Mouse (Mus musculus) embryonic facial prominence, embryonic 12.5 days (tissue): Measurements from ENCODE around the gene Prox2. TPM values are rescaled to one million over a fixed set of nuclear protein-coding genes. Genes with fewer than 3 reads are reported as not detected.
"Not testable (repeated sequence)": the region's sequence is repeated elsewhere in the genome, so short reads cannot be mapped to it uniquely, and the experiment has no call there.

Experiments used
- ATAC-seq: fragments of 200-750 bp; cut with Nextera tagmentation; 2 replicates; pipeline ENCODE4 v1.8.0; 2017; ENCODE audit not compliant: insufficient number of reproducible peaks, insufficient read depth, low FRiP score, low TSS enrichment
- H3K27ac ChIP-seq: fragments of 300-500 bp; sonication (generic); 2 replicates; pipeline ENCODE4 v1.5.1; 2016; ENCODE audit warnings: mild to moderate bottlenecking
- H3K27me3 ChIP-seq: fragments of 300-500 bp; sonication (generic); 2 replicates; pipeline ENCODE4 v1.6.1; 2016; ENCODE audit warnings: mild to moderate bottlenecking, moderate library complexity
- H3K36me3 ChIP-seq: fragments of 300-500 bp; sonication (generic); 2 replicates; pipeline ENCODE4 v1.6.1; 2016; ENCODE audit warnings: mild to moderate bottlenecking
- H3K4me1 ChIP-seq: fragments of 300-500 bp; sonication (generic); 2 replicates; pipeline ENCODE4 v1.6.1; 2016
- H3K4me2 ChIP-seq: fragments of 300-500 bp; sonication (generic); replicated peaks from 2 replicates; pipeline ENCODE4 v1.6.1; 2016; ENCODE audit warnings: mild to moderate bottlenecking, moderate library complexity
- H3K4me3 ChIP-seq: fragments of 300-500 bp; sonication (generic); 2 replicates; pipeline ENCODE4 v1.5.1; 2016; ENCODE audit warnings: mild to moderate bottlenecking
- H3K9ac ChIP-seq: fragments of 300-500 bp; sonication (generic); 2 replicates; pipeline ENCODE4 v1.6.1; 2016; ENCODE audit warnings: mild to moderate bottlenecking, moderate library complexity
- H3K9me3 ChIP-seq: fragments of 300-500 bp; sonication (generic); 2 replicates; pipeline ENCODE4 v1.6.1; 2016; ENCODE audit warnings: mild to moderate bottlenecking, moderate library complexity
- WGBS: fragments of 180-500 bp; shearing (Covaris S2); methylation state at CpG from one replicate; pipeline ENCODE4 v1.1.7; 2016; 5-methylcytosine and 5-hydroxymethylcytosine counted together
- polyA plus RNA-seq: library from polyadenylated mRNA; unstranded; fragments of >200 nt; fragmentation: Nextera tagmentation; extraction: Ambion mirVana; gene quantifications from 2 replicates; pipeline ENCODE4 v1.2.1, GENCODE M21; 2016

The Prox2 gene
- polyA plus RNA-seq, 1 experiment from 2014 or later: 4.4 TPM

- Histone ChIP-seq H3K27ac (no peak overlapping the region), H3K4me2 (no peak overlapping the region), H3K4me1 (peaks cover 8% of the 10 kb centered on the region; the same call in 1 of the 2 replicates), H3K9ac (no peak overlapping the region), H3K27me3 (peaks cover 13% of the 10 kb centered on the region), H3K9me3 (no peaks in the 10 kb centered on the region), H3K36me3 (no peaks in the 10 kb centered on the region), H3K4me3 (no peak overlapping the region)
- 64% methylated on average over 9 of the region's 9 CpGs for WGBS
- no peak for ATAC-seq
These were observed 35.1 kb upstream of the Prox2 start for GRCm38 (mm10) chr12:85145630-85146029.

GRCm38 (mm10) chr12:85144821-85145220 lies 34.3 kb upstream of the Prox2 start:
- Histone ChIP-seq H3K27me3 (peaks cover 5% of the 10 kb centered on the region; the same call in 1 of the 2 replicates), H3K36me3 (no peaks in the 10 kb centered on the region), H3K4me2 (no peak overlapping the region), H3K9ac (no peak overlapping the region), H3K4me1 (peaks cover 8% of the 10 kb centered on the region; the same call in 1 of the 2 replicates), H3K27ac (peak overlapping the region; percentile 36; the same call in 1 of the 2 replicates), H3K4me3 (no peak overlapping the region), H3K9me3 (no peaks in the 10 kb centered on the region)
- WGBS: 85% methylated on average over 4 of the region's 4 CpGs
- ATAC-seq: no peak

DNA sequence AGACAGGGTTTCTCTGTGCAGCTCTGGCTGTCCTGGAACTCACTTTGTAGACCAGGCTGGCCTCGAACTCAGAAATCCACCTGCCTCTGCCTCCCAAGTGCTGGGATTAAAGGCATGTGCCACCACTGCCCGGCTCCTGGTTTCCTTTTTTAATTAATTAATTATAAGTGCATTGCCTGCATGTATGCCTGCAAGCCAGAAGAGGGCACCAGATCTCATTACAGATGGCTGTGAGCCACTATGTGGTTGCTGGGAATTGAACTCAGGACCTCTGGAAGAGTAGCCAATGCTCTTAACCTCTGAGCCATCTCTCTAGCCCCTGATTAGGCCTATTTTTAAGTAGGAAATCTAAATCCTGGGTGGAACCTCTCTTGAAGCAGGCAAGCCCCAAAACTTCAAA lies 33.7 kb upstream of the Prox2 start:
- not testable (repeated sequence) for H3K9me3 ChIP-seq, H3K4me1 ChIP-seq, ATAC-seq, H3K4me3 ChIP-seq, H3K36me3 ChIP-seq, H3K9ac ChIP-seq, H3K27ac ChIP-seq, H3K4me2 ChIP-seq, H3K27me3 ChIP-seq
- WGBS: 61% methylated on average over 2 of the region's 2 CpGs

DNA sequence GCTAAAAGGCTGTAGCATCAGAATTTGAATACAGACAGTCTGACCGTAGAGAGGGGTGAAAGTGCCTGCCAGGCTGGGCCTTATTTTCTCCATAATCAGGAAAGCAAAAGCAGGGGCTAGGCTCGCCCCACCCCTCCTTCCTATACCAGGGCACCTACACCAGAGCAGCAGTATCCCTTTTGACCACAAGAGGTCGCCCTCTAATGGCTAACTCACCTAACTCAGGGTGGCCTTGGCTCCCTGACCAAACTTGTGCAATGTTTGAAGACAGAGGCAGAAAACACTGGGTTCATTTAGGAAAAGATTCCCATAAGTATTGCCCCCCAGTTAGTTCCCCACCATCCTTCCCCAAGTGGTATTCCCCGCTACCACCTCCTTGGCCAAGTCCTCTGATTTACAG lies 32.2 kb upstream of the Prox2 start:
- H3K36me3 ChIP-seq: no peaks in the 10 kb centered on the region
- 16% methylated on average over 4 of the region's 4 CpGs for WGBS
- H3K4me3 ChIP-seq: no peak overlapping the region
- no peak overlapping the region for H3K4me2 ChIP-seq
- no peaks in the 10 kb centered on the region for H3K9me3 ChIP-seq
- no peak overlapping the region for H3K27ac ChIP-seq
- no peak overlapping the region for H3K9ac ChIP-seq
- no peaks in the 10 kb centered on the region for H3K27me3 ChIP-seq
- ATAC-seq: no peak
- H3K4me1 ChIP-seq: peaks cover 8% of the 10 kb centered on the region; the same call in 1 of the 2 replicates

DNA sequence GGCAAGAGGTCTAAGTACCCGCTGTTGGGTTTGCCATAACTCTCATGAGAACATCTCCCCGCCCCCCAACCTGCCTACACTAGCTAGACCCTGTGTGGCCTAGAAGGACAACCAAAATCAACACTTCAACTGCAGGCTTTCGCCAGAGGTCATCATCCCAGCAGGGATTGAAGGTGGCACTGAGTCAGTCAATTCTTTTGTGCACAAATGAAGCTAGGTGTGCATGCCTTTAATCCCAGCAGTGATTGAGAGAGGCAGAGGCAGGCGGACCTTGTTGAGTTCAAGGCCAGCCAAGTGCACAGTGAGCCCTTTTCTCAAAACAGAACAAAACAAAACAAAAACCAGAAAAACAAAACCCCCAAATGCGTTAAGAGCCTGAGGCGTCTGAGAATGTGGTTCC lies 30.5 kb upstream of the Prox2 start:
- H3K27ac ChIP-seq: no peak overlapping the region
- H3K9me3 ChIP-seq: no peaks in the 10 kb centered on the region
- ATAC-seq: no peak
- no peaks in the 10 kb centered on the region for H3K27me3 ChIP-seq
- no peak overlapping the region for H3K9ac ChIP-seq
- 78% methylated on average over 6 of the region's 6 CpGs for WGBS
- no peak overlapping the region for H3K4me3 ChIP-seq
- H3K36me3 ChIP-seq: peaks cover 1% of the 10 kb centered on the region; the same call in 1 of the 2 replicates
- H3K4me1 ChIP-seq: peaks cover 4% of the 10 kb centered on the region; the same call in 1 of the 2 replicates
- H3K4me2 ChIP-seq: no peak overlapping the region

DNA sequence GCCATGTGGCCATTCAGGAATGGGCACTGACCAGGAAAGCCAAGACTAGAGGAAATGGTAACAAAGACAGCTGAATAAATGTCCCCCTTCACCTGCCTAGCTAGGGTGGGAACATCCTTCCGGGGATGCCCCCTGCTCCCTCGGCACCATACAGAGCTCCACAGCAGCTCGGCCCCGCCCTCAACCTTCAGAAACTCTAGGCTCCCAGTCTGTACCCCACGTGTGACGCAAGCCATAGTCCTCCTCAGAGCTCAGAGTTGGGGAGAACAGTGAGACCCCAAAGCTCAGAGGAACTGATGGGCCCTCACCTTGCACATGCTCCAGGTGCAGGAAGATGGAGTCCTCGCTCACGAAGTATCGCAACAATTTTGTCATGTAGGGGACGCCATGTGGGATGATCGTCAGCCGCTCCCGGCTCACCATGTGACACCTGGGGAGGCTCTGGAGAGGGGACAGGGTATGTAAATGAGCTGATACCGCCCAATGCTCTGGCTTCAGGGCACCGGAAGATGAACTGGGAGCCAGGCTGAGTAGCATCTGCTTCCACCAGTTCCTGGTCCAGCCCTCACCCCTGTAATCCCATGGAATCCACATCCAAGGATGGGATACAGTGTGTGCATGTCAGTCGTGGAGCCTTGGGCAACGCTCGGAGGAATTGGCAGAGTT lies 29.6 kb upstream of the Prox2 start:
- Histone ChIP-seq H3K27ac (no peak overlapping the region), H3K4me1 (peaks cover 5% of the 10 kb centered on the region; the same call in 1 of the 2 replicates), H3K4me3 (no peak overlapping the region), H3K9me3 (no peaks in the 10 kb centered on the region), H3K4me2 (no peak overlapping the region; the same call in 1 of the 2 replicates), H3K27me3 (no peaks in the 10 kb centered on the region), H3K9ac (no peak overlapping the region), H3K36me3 (peaks cover 7% of the 10 kb centered on the region)
- 41% methylated on average over 18 of the region's 18 CpGs for WGBS
- ATAC-seq: no peak

- Histone ChIP-seq H3K27me3 (no peaks in the 10 kb centered on the region), H3K36me3 (peaks cover 37% of the 10 kb centered on the region), H3K4me3 (no peak overlapping the region), H3K4me1 (peaks cover 8% of the 10 kb centered on the region; the same call in 1 of the 2 replicates), H3K9ac (no peak overlapping the region), H3K9me3 (no peaks in the 10 kb centered on the region), H3K27ac (no peak overlapping the region), H3K4me2 (no peak overlapping the region)
- no peak for ATAC-seq
- 80% methylated on average over 4 of the region's 4 CpGs for WGBS
These were observed 26.1 kb upstream of the Prox2 start for GRCm38 (mm10) chr12:85136627-85137026.

DNA sequence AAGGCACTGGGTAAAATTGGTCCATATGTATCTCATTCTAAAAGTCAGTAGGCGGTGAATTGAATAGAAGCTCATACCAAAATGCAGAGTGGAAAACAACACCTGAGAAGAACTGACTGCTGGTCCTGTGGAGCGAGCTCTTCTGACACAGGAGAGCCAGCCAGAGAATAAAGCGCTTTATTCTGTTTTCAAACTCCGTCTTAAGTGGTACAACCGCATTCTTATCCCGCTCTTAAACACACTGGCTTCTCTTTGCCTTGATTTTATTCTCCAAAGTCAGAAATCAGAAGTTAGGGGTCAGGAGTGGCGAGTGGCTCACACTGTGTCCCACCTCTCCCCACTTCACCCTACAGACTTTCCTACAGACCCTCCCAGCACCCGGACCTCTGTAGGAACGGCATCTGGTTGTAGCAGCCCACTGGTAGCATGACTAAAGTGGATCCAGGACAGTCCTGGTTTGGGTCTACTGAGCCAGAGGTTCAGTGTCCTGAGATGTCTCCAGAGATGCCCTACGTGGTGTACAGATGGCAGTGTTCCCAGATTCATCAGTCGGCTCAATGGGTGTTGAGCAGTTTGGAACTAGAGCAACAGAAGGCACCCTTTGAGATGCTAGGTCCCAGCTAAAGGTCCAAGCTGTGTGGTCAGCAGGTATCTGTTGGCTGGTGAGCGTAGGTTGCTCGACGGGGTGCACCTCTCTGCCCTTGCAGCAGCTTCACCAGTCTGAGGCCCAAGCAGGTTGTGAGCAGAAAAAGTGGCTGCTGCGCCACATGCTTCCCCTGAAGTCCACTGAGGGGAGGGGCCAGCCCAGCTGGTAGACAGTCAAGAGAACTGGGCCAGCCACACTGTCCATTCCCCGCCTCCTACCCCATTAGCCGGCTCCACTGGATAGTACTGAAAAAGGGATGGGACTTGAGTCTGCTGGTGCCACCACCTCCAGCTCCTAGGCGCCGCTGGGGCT lies 25.2 kb upstream of the Prox2 start:
- Histone ChIP-seq H3K9me3 (no peaks in the 10 kb centered on the region), H3K9ac (no peak overlapping the region), H3K27ac (no peak overlapping the region), H3K4me3 (no peak overlapping the region), H3K4me2 (no peak overlapping the region), H3K27me3 (no peaks in the 10 kb centered on the region), H3K4me1 (peaks cover 8% of the 10 kb centered on the region; the same call in 1 of the 2 replicates), H3K36me3 (peaks cover 44% of the 10 kb centered on the region)
- 0 out of 2 replicates have a peak, but pooled peaks have one; percentile 10 for ATAC-seq
- WGBS: 80% methylated on average over 19 of the region's 19 CpGs

- H3K4me3 ChIP-seq: no peak overlapping the region
- H3K27ac ChIP-seq: no peak overlapping the region
- 89% methylated on average over 8 of the region's 8 CpGs for WGBS
- no peak overlapping the region for H3K9ac ChIP-seq
- H3K27me3 ChIP-seq: no peaks in the 10 kb centered on the region
- no peak for ATAC-seq
- H3K4me2 ChIP-seq: no peak overlapping the region
- H3K4me1 ChIP-seq: peaks cover 8% of the 10 kb centered on the region; the same call in 1 of the 2 replicates
- H3K9me3 ChIP-seq: no peaks in the 10 kb centered on the region
- H3K36me3 ChIP-seq: peaks cover 60% of the 10 kb centered on the region
These were observed 23.7 kb upstream of the Prox2 start for GRCm38 (mm10) chr12:85134043-85134794.

- no peak overlapping the region for H3K4me3 ChIP-seq
- H3K4me2 ChIP-seq: no peak overlapping the region
- no peaks in the 10 kb centered on the region for H3K27me3 ChIP-seq
- H3K9me3 ChIP-seq: no peaks in the 10 kb centered on the region
- no peak for ATAC-seq
- no peak overlapping the region for H3K27ac ChIP-seq
- H3K4me1 ChIP-seq: peaks cover 7% of the 10 kb centered on the region; the same call in 1 of the 2 replicates
- 91% methylated on average over 6 of the region's 6 CpGs for WGBS
- no peak overlapping the region for H3K9ac ChIP-seq
- peaks cover 85% of the 10 kb centered on the region for H3K36me3 ChIP-seq
These were observed 20.8 kb upstream of the Prox2 start for GRCm38 (mm10) chr12:85131361-85131760.

DNA sequence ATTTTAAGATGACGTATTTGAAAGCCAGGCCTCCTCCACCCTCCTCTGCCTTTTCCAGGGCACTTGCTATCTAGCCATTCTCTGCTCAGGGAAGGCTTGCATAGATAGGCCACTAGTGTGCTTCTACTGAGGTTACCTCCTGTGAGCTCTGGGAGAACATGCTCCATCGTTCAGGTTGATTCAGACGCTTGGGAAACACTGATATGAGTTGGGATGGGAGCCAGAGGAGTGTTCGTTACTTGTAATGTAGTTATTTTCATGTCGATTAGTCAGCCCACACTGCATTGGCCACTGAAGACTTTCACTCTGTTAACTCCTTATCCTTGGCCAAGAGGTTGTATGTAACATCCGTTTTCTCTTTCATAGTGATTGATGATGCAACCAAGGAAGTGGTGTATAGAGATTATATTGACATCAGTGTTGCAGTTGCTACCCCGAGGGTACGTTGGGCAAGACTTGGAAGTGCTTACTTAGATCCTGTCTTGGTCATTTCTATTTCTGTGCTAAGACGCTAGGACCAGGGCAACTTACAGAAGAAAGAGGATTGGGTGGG lies 18.9 kb upstream of the Prox2 start:
- peaks cover 80% of the 10 kb centered on the region for H3K36me3 ChIP-seq
- H3K9ac ChIP-seq: no peak overlapping the region
- no peaks in the 10 kb centered on the region for H3K27me3 ChIP-seq
- no peaks in the 10 kb centered on the region for H3K9me3 ChIP-seq
- no peak overlapping the region for H3K27ac ChIP-seq
- no peak for ATAC-seq
- H3K4me1 ChIP-seq: 0 out of 2 replicates have a peak, but pooled peaks cover 3% of the 10 kb centered on the region
- H3K4me2 ChIP-seq: no peak overlapping the region
- 96% methylated on average over 9 of the region's 9 CpGs for WGBS
- no peak overlapping the region for H3K4me3 ChIP-seq
